Mouse (Mus musculus) lung, embryonic 15.5 days (tissue): ENCODE results near the gene Olfr12. TPM values are rescaled to one million over a fixed set of nuclear protein-coding genes. Genes with fewer than 3 reads are reported as not detected.
A peak's percentile ranks its signal among the peaks of the same experiment; 100 is the strongest.

Experiments
- ATAC-seq: fragments of 200-750 bp; cut with Nextera tagmentation; 2 replicates; pipeline ENCODE4 v1.8.0; 2017; ENCODE audit warnings: moderate number of reproducible peaks, borderline replicate concordance; ENCODE audit not compliant: low FRiP score, low TSS enrichment; ENCODE audit errors: extremely low read depth
- H3K27ac ChIP-seq: fragments of 300-500 bp; sonication (generic); 2 replicates; pipeline ENCODE4 v1.5.1; 2015; ENCODE audit warnings: moderate library complexity, mild to moderate bottlenecking, inconsistent platforms
- H3K27me3 ChIP-seq: fragments of 300-500 bp; sonication (generic); 2 replicates; pipeline ENCODE4 v1.6.1; 2015; ENCODE audit warnings: inconsistent platforms
- H3K36me3 ChIP-seq: fragments of 300-500 bp; sonication (generic); 2 replicates; pipeline ENCODE4 v1.6.1; 2015; ENCODE audit warnings: inconsistent platforms
- H3K4me1 ChIP-seq: fragments of 300-500 bp; sonication (generic); 2 replicates; pipeline ENCODE4 v1.6.1; 2015; ENCODE audit warnings: inconsistent platforms
- H3K4me2 ChIP-seq: fragments of 300-500 bp; sonication (generic); 2 replicates; pipeline ENCODE4 v1.6.1; 2015; ENCODE audit warnings: inconsistent platforms, mild to moderate bottlenecking, moderate library complexity
- H3K4me3 ChIP-seq: fragments of 300-500 bp; sonication (generic); 2 replicates; pipeline ENCODE4 v1.5.1; 2015; ENCODE audit warnings: mild to moderate bottlenecking, inconsistent platforms
- H3K9ac ChIP-seq: fragments of 300-500 bp; sonication (generic); 2 replicates; pipeline ENCODE4 v1.6.1; 2015; ENCODE audit warnings: inconsistent platforms
- H3K9me3 ChIP-seq: fragments of 300-500 bp; sonication (generic); 2 replicates; pipeline ENCODE4 v1.6.1; 2016; ENCODE audit warnings: inconsistent platforms
- WGBS: fragments of 180-500 bp; shearing (Covaris S2); methylation state at CpG from one replicate; pipeline ENCODE4 v1.1.7; 2015; 5-methylcytosine and 5-hydroxymethylcytosine counted together
- polyA plus RNA-seq: library from polyadenylated mRNA; unstranded; fragments of >200 nt; fragmentation: Nextera tagmentation; extraction: Ambion mirVana; gene quantifications from 2 replicates; pipeline ENCODE4 v1.2.1, GENCODE M21; 2015

Olfr12 gene
- polyA plus RNA-seq, 1 experiment from 2014 or later: not detected

- Histone ChIP-seq H3K9me3 (no peaks in the 10 kb centered on the region), H3K4me2 (peak within 1 kb of the TSS; percentile 84), H3K4me1 (peaks cover 20% of the 10 kb centered on the region), H3K9ac (peak within 1 kb of the TSS; percentile 98), H3K27me3 (no peaks in the 10 kb centered on the region; the same call in 1 of the 2 replicates), H3K36me3 (peaks cover 16% of the 10 kb centered on the region; the same call in 1 of the 2 replicates), H3K4me3 (peak within 1 kb of the TSS; percentile 99), H3K27ac (peak within 1 kb of the TSS; percentile 56)
- 1% methylated on average over 50 of the region's 50 CpGs for WGBS
- ATAC-seq: peak; percentile 94
These were observed 24.1 kb downstream of the Olfr12 start, which contains the start of gene Cops9 for GRCm38 (mm10) chr1:92641514-92642272. Cops9 (minus strand) TSS chr1:92641985.

DNA sequence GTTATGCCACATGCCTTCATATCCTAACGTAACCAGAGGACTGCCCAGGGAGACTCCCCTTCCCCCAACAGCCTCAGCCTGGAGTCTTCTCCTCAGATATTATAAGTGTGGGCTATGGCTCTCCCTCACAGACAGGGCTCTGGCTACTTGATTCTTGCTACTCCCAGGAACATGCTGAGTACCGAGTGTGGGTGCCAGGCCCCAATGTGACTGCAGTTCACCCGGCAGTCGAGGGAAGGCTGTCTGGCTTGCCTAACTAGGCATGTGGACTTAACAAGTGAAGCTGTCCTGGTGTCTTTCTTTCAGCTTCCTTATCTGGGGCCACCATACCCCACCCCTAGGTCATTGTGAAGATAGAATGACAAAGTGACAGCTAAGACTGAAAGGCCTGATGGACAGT lies 26.1 kb downstream of the Olfr12 start:
- H3K27ac ChIP-seq: no peak overlapping the region
- ATAC-seq: no peak
- 0 out of 2 replicates have a peak, but pooled peaks cover 5% of the 10 kb centered on the region for H3K36me3 ChIP-seq
- 72% methylated on average over 4 of the region's 4 CpGs for WGBS
- H3K4me3 ChIP-seq: no peak overlapping the region
- no peak overlapping the region for H3K9ac ChIP-seq
- peaks cover 31% of the 10 kb centered on the region for H3K4me1 ChIP-seq
- no peaks in the 10 kb centered on the region for H3K9me3 ChIP-seq
- H3K27me3 ChIP-seq: no peaks in the 10 kb centered on the region; the same call in 1 of the 2 replicates
- no peak overlapping the region for H3K4me2 ChIP-seq

DNA sequence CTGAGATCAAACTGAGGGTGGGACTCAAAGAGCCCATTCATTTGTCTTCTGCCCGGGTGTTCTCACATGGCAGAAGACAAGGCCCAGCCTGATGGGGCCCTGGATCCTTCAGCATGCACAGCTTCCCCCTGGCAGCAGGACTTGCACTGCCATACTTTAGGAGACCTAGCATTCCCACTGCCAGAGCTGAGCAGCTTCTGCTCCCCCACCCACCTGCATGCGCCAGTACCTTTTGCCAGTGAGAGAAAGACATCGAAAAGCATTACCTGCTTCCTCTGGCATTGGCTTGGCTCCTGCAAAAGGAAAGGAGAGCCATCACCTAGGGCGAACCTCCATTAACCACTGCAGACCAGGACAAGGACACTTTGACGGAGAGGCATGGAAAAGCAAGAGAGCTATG lies 27.3 kb downstream of the Olfr12 start:
- no peak for ATAC-seq

GRCm38 (mm10) chr1:92646111-92646510 lies 28.5 kb downstream of the Olfr12 start:
- no peak for ATAC-seq
- Histone ChIP-seq H3K36me3 (no peaks in the 10 kb centered on the region), H3K4me2 (no peak overlapping the region), H3K4me1 (peaks cover 19% of the 10 kb centered on the region), H3K27ac (no peak overlapping the region), H3K4me3 (no peak overlapping the region), H3K9ac (no peak overlapping the region), H3K9me3 (no peaks in the 10 kb centered on the region), H3K27me3 (no peaks in the 10 kb centered on the region; the same call in 1 of the 2 replicates)
- 36% methylated on average over 2 of the region's 2 CpGs for WGBS

More for the DNA sequence above, 27.3 kb downstream of the Olfr12 start:
- Histone ChIP-seq H3K36me3 (no peaks in the 10 kb centered on the region), H3K27ac (no peak overlapping the region), H3K4me3 (no peak overlapping the region), H3K9me3 (no peaks in the 10 kb centered on the region), H3K4me1 (peaks cover 31% of the 10 kb centered on the region), H3K27me3 (no peaks in the 10 kb centered on the region; the same call in 1 of the 2 replicates), H3K4me2 (no peak overlapping the region), H3K9ac (no peak overlapping the region)
- 74% methylated on average over 5 of the region's 5 CpGs for WGBS

DNA sequence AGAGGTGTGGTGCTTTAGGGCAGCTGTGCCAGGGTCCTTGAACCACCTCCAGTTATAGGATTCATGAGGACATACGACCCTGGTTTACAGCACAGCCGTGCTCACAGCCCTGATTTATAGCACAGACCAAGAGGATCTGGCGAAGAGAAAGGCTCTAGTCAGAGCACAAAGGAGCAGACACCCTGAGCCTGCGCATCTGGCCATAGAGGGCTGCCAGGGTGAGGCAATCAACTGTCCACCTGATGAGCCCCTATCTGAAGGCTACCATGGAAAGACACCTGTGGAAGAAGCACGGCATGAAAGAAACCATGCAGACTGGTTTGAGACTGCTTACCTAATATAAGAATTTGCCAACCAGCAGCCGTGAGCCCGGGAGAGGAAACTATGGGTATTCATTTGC lies 29.0 kb downstream of the Olfr12 start:
- H3K4me1 ChIP-seq: peaks cover 17% of the 10 kb centered on the region
- 71% methylated on average over 7 of the region's 7 CpGs for WGBS
- no peak overlapping the region for H3K27ac ChIP-seq
- no peaks in the 10 kb centered on the region for H3K36me3 ChIP-seq
- H3K9me3 ChIP-seq: no peaks in the 10 kb centered on the region
- no peak for ATAC-seq
- H3K4me3 ChIP-seq: no peak overlapping the region
- no peak overlapping the region for H3K4me2 ChIP-seq
- no peaks in the 10 kb centered on the region; the same call in 1 of the 2 replicates for H3K27me3 ChIP-seq
- no peak overlapping the region for H3K9ac ChIP-seq

GRCm38 (mm10) chr1:92647026-92647425 lies 29.4 kb downstream of the Olfr12 start:
- Histone ChIP-seq H3K36me3 (no peaks in the 10 kb centered on the region), H3K4me1 (peaks cover 16% of the 10 kb centered on the region), H3K27me3 (no peaks in the 10 kb centered on the region; the same call in 1 of the 2 replicates), H3K9me3 (no peaks in the 10 kb centered on the region), H3K27ac (no peak overlapping the region), H3K4me3 (no peak overlapping the region), H3K4me2 (no peak overlapping the region), H3K9ac (no peak overlapping the region)
- no peak for ATAC-seq
- WGBS: 67% methylated on average over 4 of the region's 4 CpGs

- peaks cover 11% of the 10 kb centered on the region for H3K4me1 ChIP-seq
- no peak overlapping the region for H3K4me3 ChIP-seq
- no peaks in the 10 kb centered on the region for H3K36me3 ChIP-seq
- no peaks in the 10 kb centered on the region; the same call in 1 of the 2 replicates for H3K27me3 ChIP-seq
- 0 out of 2 replicates have a peak, but pooled peaks have one; percentile 25 for ATAC-seq
- H3K4me2 ChIP-seq: peak overlapping the region; percentile 26
- no peaks in the 10 kb centered on the region for H3K9me3 ChIP-seq
- WGBS: 9% methylated on average over 8 of the region's 8 CpGs
- no peak overlapping the region for H3K9ac ChIP-seq
- no peak overlapping the region for H3K27ac ChIP-seq
These were observed 30.2 kb downstream of the Olfr12 start for GRCm38 (mm10) chr1:92647752-92648151.

DNA sequence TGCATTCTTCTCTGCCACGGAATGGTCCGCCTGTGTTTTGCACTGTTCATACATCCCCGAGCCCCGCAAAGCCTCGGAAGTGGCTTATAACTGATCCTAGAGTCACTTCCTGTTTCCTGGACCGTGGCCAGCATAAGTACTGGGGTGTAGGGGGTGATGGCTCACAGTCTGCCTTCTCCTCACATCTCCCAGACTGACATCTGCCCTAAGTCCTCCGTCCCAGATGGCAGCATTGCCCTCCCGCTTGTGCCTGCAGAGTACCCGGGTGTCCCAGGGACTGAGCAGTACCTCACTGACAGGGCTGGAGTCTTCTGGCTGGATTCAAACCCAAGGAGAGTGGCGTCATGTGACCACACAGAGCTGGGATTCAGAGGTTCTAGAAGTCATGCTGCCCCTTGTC lies 30.6 kb downstream of the Olfr12 start:
- H3K27ac ChIP-seq: no peak overlapping the region
- no peaks in the 10 kb centered on the region for H3K9me3 ChIP-seq
- no peak overlapping the region for H3K4me3 ChIP-seq
- no peaks in the 10 kb centered on the region; the same call in 1 of the 2 replicates for H3K27me3 ChIP-seq
- whole genome bisulfite sequencing: 31% methylated on average over 10 of the region's 10 CpGs
- H3K9ac ChIP-seq: no peak overlapping the region
- H3K36me3 ChIP-seq: no peaks in the 10 kb centered on the region
- no peak for ATAC-seq
- H3K4me1 ChIP-seq: peaks cover 11% of the 10 kb centered on the region
- peak overlapping the region; percentile 26 for H3K4me2 ChIP-seq

DNA sequence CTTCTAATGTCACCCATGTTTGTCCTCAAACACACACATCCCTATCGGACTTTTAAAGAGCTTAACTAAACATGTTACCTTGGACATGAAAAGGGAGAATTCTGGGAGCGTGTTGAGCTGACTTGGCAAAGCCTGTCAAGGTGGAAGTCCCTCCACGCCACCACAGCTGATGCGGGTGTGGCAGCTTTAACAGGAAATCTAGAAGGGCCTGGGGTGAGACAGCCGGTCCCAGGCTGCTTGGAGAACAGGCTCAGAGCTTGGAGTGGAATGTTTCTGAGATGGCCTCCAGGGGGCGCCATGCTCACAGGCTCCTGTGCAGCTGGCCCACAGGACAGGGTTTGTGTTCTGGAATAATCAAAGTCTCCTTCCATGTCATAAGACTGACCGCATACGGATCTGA lies 31.1 kb downstream of the Olfr12 start, which contains the start of gene Otos:
TSS of gene Otos (minus strand) at position 169 of the 400 bp plus-strand sequence.
- peak; percentile 48; the same call in 1 of the 2 replicates for ATAC-seq
- peak within 1 kb of the TSS; percentile 26 for H3K4me2 ChIP-seq
- H3K4me1 ChIP-seq: peaks cover 11% of the 10 kb centered on the region
- no peaks in the 10 kb centered on the region for H3K9me3 ChIP-seq
- H3K9ac ChIP-seq: no peak within 1 kb of the TSS
- H3K27ac ChIP-seq: no peak within 1 kb of the TSS
- no peaks in the 10 kb centered on the region for H3K36me3 ChIP-seq
- WGBS: 18% methylated on average over 8 of the region's 8 CpGs
- H3K4me3 ChIP-seq: no peak within 1 kb of the TSS
- no peaks in the 10 kb centered on the region; the same call in 1 of the 2 replicates for H3K27me3 ChIP-seq

- H3K27me3 ChIP-seq: no peaks in the 10 kb centered on the region; the same call in 1 of the 2 replicates
- H3K27ac ChIP-seq: no peak overlapping the region
- H3K4me2 ChIP-seq: no peak overlapping the region
- H3K4me3 ChIP-seq: no peak overlapping the region
- no peaks in the 10 kb centered on the region for H3K9me3 ChIP-seq
- no peaks in the 10 kb centered on the region for H3K36me3 ChIP-seq
- WGBS: 75% methylated on average over 3 of the region's 3 CpGs
- peaks cover 11% of the 10 kb centered on the region for H3K4me1 ChIP-seq
- no peak for ATAC-seq
- no peak overlapping the region for H3K9ac ChIP-seq
These were observed 33.9 kb downstream of the Olfr12 start for GRCm38 (mm10) chr1:92651467-92651866.

DNA sequence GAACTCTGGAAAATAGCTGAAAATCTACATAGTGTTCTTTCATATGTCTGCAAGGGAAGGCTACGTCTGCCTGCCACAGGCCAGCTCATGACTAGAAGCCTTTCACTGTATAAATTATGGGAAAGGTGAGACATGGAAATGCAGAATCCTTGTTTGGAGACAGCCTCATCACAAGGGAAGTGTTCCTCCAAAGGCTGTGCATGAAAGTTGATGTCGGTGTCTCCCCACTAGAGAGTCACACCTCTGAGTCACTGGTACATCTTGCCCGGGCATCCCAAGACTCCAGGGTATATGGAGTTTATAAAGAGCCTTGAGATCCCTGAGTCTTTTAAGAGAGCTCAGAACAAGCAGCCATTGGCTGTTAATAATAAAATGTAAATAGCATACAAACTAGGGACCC lies 35.6 kb downstream of the Olfr12 start:
- H3K27ac ChIP-seq: no peak overlapping the region
- H3K4me2 ChIP-seq: no peak overlapping the region

DNA sequence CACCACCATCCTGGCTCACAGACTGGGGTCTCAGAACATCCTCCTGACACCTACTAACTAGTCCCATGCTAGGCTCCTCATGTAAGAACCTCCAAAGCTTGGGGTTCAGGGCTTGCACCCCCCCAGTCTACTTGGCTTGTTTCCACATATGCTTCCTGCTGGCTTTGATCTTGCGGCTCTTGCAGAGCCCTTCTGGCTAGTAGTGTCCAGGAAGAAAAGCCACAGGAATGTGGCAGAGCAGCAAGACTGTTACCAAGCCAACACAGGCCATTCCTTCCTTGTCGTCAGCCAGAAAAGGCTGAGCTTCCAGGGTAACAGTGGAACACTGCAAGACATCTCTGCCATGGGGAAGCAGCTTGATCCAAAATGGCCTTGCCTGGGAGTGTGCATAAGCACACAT lies 37.1 kb downstream of the Olfr12 start:
- no peaks in the 10 kb centered on the region for H3K36me3 ChIP-seq
- no peak overlapping the region for H3K4me2 ChIP-seq
- H3K27me3 ChIP-seq: no peaks in the 10 kb centered on the region
- no peak overlapping the region for H3K27ac ChIP-seq
- H3K9me3 ChIP-seq: no peaks in the 10 kb centered on the region
- no peaks in the 10 kb centered on the region for H3K4me1 ChIP-seq
- H3K9ac ChIP-seq: no peak overlapping the region
- WGBS: 29% methylated on average over 2 of the region's 2 CpGs
- ATAC-seq: peak; percentile 9; the same call in 1 of the 2 replicates
- H3K4me3 ChIP-seq: no peak overlapping the region

More for the DNA sequence above, 35.6 kb downstream of the Olfr12 start:
- H3K27me3 ChIP-seq: no peaks in the 10 kb centered on the region
- H3K4me3 ChIP-seq: no peak overlapping the region
- H3K9ac ChIP-seq: no peak overlapping the region
- H3K36me3 ChIP-seq: no peaks in the 10 kb centered on the region
- no peak for ATAC-seq
- no peaks in the 10 kb centered on the region for H3K9me3 ChIP-seq
- peaks cover 5% of the 10 kb centered on the region for H3K4me1 ChIP-seq
- WGBS: 80% methylated on average over 3 of the region's 3 CpGs
